Mouse (Mus musculus): ENCODE measurements at regions not wholly inside any gene's neighbourhood (a gene's known extent, or its start where the extent isn't known, plus 50 kb on each side); places are given as distances from the start of the nearest gene placed in this dataset.

- TF ChIP-seq CTCF (IDR thresholded peaks at IDR 0.05; ENCODE audit: control insufficient read depth, insufficient read depth, insufficient replicate concordance, low read depth, low read length) (no peak), POLR2A (IDR thresholded peaks at IDR 0.05; ENCODE audit: control insufficient read depth, low read depth, low read length) (no peak)
Observed at GRCm38 (mm10) chr5:101590341-101591124, 74.3 kb downstream of the Nkx6-1 start.
